Mouse (Mus musculus) heart, embryonic 11.5 days (tissue): ENCODE data around the gene Stx5a. TPM values are rescaled to one million over a fixed set of nuclear protein-coding genes. Genes with fewer than 3 reads are reported as not detected.
"Not testable (repeated sequence)": the region's sequence is repeated elsewhere in the genome, so short reads cannot be mapped to it uniquely, and the experiment has no call there.

Source experiments
- ATAC-seq: fragments of 200-750 bp; cut with Nextera tagmentation; replicated peaks from 2 replicates; pipeline ENCODE4 v1.8.0; 2017; ENCODE audit warnings: moderate library complexity; ENCODE audit not compliant: insufficient number of reproducible peaks, low FRiP score, low TSS enrichment
- H3K27ac ChIP-seq: fragments of 300-500 bp; sonication (generic); 2 replicates; pipeline ENCODE4 v1.5.1; 2014; ENCODE audit warnings: mild to moderate bottlenecking, low read depth, low read length
- H3K27me3 ChIP-seq: fragments of 300-500 bp; sonication (generic); 2 replicates; pipeline ENCODE4 v1.6.1; 2014; ENCODE audit warnings: mild to moderate bottlenecking, low read length, mixed read lengths; ENCODE audit not compliant: control insufficient read depth, insufficient read depth
- H3K36me3 ChIP-seq: fragments of 300-500 bp; sonication (generic); 2 replicates; pipeline ENCODE4 v1.6.1; 2014; ENCODE audit warnings: mild to moderate bottlenecking, low read length, moderate library complexity, mixed read lengths; ENCODE audit not compliant: control insufficient read depth, insufficient read depth
- H3K4me1 ChIP-seq: fragments of 300-500 bp; sonication (generic); 2 replicates; pipeline ENCODE4 v1.6.1; 2014; ENCODE audit warnings: low read length; ENCODE audit not compliant: control insufficient read depth, insufficient read depth
- H3K4me2 ChIP-seq: fragments of 300-500 bp; sonication (generic); 2 replicates; pipeline ENCODE4 v1.6.1; 2014; ENCODE audit warnings: mild to moderate bottlenecking, moderate library complexity
- H3K4me3 ChIP-seq: fragments of 300-500 bp; sonication (generic); 2 replicates; pipeline ENCODE4 v1.5.1; 2014; ENCODE audit warnings: low read depth, low read length
- H3K9ac ChIP-seq: fragments of 300-500 bp; sonication (generic); 2 replicates; pipeline ENCODE4 v1.6.1; 2014; ENCODE audit warnings: mild to moderate bottlenecking, low read depth, low read length, moderate library complexity
- H3K9me3 ChIP-seq: fragments of 300-500 bp; sonication (generic); replicated peaks from 2 replicates; pipeline ENCODE4 v1.6.1; 2016; ENCODE audit warnings: low read length; ENCODE audit not compliant: control insufficient read depth
- WGBS: fragments of 180-500 bp; shearing (Covaris S2); extraction: QIAGEN DNeasy Blood & Tissue Kit; methylation state at CpG from one replicate; pipeline ENCODE4 v1.1.7; 2014; ENCODE audit not compliant: insufficient replicate concordance; 5-methylcytosine and 5-hydroxymethylcytosine counted together
- polyA plus RNA-seq: library from polyadenylated mRNA; unstranded; fragments of >200 nt; fragmentation: Nextera tagmentation; extraction: Ambion mirVana; gene quantifications from 2 replicates; pipeline ENCODE4 v1.2.1, GENCODE M21; 2014

The Stx5a gene
- polyA plus RNA-seq, 1 experiment from 2014 or later, result 85.1 TPM

GRCm38 (mm10) chr19:8728335-8729099 is 12.7 kb upstream of the Stx5a start:
- not testable (repeated sequence) for H3K9ac ChIP-seq, H3K4me1 ChIP-seq, ATAC-seq

GRCm38 (mm10) chr19:8734334-8734733 is 6.9 kb upstream of the Stx5a start:
- Histone ChIP-seq H3K4me3 (no peak overlapping the region), H3K9ac (no peak overlapping the region), H3K27ac (no peak overlapping the region), H3K4me1 (no peaks in the 10 kb centered on the region), H3K27me3 (no peaks in the 10 kb centered on the region), H3K4me2 (no peak overlapping the region), H3K9me3 (no peaks in the 10 kb centered on the region), H3K36me3 (peaks cover 11% of the 10 kb centered on the region)
- ATAC-seq, result no peak
- 56% methylated on average over 3 of the region's 3 CpGs for WGBS

More at GRCm38 (mm10) chr19:8728335-8729099, 12.7 kb upstream of the Stx5a start:
- H3K27ac ChIP-seq, H3K4me3 ChIP-seq, H3K4me2 ChIP-seq, H3K9me3 ChIP-seq, H3K27me3 ChIP-seq: not testable (repeated sequence)
- 43% methylated on average over 3 of the region's 3 CpGs for WGBS
- peaks cover 20% of the 10 kb centered on the region for H3K36me3 ChIP-seq

- no peaks in the 10 kb centered on the region for H3K27me3 ChIP-seq
- H3K9ac ChIP-seq, result peak within 1 kb of the TSS; percentile 70
- no peaks in the 10 kb centered on the region for H3K4me1 ChIP-seq
- 0% methylated on average over 32 of the region's 32 CpGs for WGBS
- H3K27ac ChIP-seq, result peak within 1 kb of the TSS; percentile 5; the same call in 1 of the 2 replicates
- no peaks in the 10 kb centered on the region for H3K9me3 ChIP-seq
- H3K4me2 ChIP-seq, result peak within 1 kb of the TSS; percentile 76
- peak; percentile 84 for ATAC-seq
- peak within 1 kb of the TSS; percentile 79 for H3K4me3 ChIP-seq
- peaks cover 19% of the 10 kb centered on the region for H3K36me3 ChIP-seq
These were observed 5.6 kb upstream of the Stx5a start, which contains the start of gene Wdr74 for GRCm38 (mm10) chr19:8735389-8736159. Gene Wdr74 (plus strand): TSS chr19:8735827.

- Histone ChIP-seq H3K4me3 (peak overlapping the region; percentile 79), H3K4me2 (peak overlapping the region; percentile 76), H3K27ac (no peak overlapping the region), H3K4me1 (0 out of 2 replicates have a peak, but pooled peaks cover 4% of the 10 kb centered on the region), H3K9me3 (no peaks in the 10 kb centered on the region), H3K27me3 (no peaks in the 10 kb centered on the region), H3K9ac (peak overlapping the region; percentile 70), H3K36me3 (peaks cover 19% of the 10 kb centered on the region)
- WGBS, result 2% methylated on average over 11 of the region's 11 CpGs
- ATAC-seq, result peak; percentile 29; the same call in 1 of the 2 replicates
These were observed 5.1 kb upstream of the Stx5a start for GRCm38 (mm10) chr19:8736160-8736467.

GRCm38 (mm10) chr19:8738911-8739310 is 2.3 kb upstream of the Stx5a start:
- Histone ChIP-seq H3K9ac (no peak overlapping the region), H3K36me3 (peaks cover 27% of the 10 kb centered on the region), H3K27me3 (no peaks in the 10 kb centered on the region), H3K4me3 (no peak overlapping the region), H3K4me1 (peaks cover 12% of the 10 kb centered on the region), H3K9me3 (no peaks in the 10 kb centered on the region), H3K27ac (no peak overlapping the region), H3K4me2 (no peak overlapping the region)
- 87% methylated on average over 7 of the region's 7 CpGs for WGBS
- no peak for ATAC-seq

GRCm38 (mm10) chr19:8739646-8740045 is 1.6 kb upstream of the Stx5a start:
- H3K9ac ChIP-seq, result no peak overlapping the region
- H3K36me3 ChIP-seq, result peaks cover 28% of the 10 kb centered on the region
- no peaks in the 10 kb centered on the region for H3K27me3 ChIP-seq
- H3K4me2 ChIP-seq, result no peak overlapping the region
- ATAC-seq, result no peak
- no peak overlapping the region for H3K27ac ChIP-seq
- H3K4me1 ChIP-seq, result peaks cover 12% of the 10 kb centered on the region
- H3K4me3 ChIP-seq, result no peak overlapping the region
- WGBS, result 89% methylated on average over 6 of the region's 6 CpGs
- no peaks in the 10 kb centered on the region for H3K9me3 ChIP-seq

GRCm38 (mm10) chr19:8740603-8741002 is 610 bp upstream of the Stx5a start, which contains the start of gene 1700092M07Rik:
Gene 1700092M07Rik (plus strand): TSS chr19:8740718.
- H3K9me3 ChIP-seq, result no peaks in the 10 kb centered on the region
- H3K4me3 ChIP-seq, result peak within 1 kb of the TSS; percentile 98
- peak within 1 kb of the TSS; percentile 97 for H3K27ac ChIP-seq
- WGBS, result 70% methylated on average over 14 of the region's 14 CpGs
- H3K4me1 ChIP-seq, result peaks cover 12% of the 10 kb centered on the region
- H3K9ac ChIP-seq, result peak within 1 kb of the TSS; percentile 91
- H3K36me3 ChIP-seq, result peaks cover 34% of the 10 kb centered on the region
- ATAC-seq, result no peak
- H3K27me3 ChIP-seq, result no peaks in the 10 kb centered on the region
- H3K4me2 ChIP-seq, result peak within 1 kb of the TSS; percentile 88

- 12% methylated on average over 14 of the region's 14 CpGs for WGBS
- peak overlapping the region; percentile 97; the same call in 1 of the 2 replicates for H3K27ac ChIP-seq
- peak overlapping the region; percentile 98 for H3K4me3 ChIP-seq
- H3K4me2 ChIP-seq, result peak overlapping the region; percentile 88
- peaks cover 40% of the 10 kb centered on the region for H3K36me3 ChIP-seq
- H3K9ac ChIP-seq, result peak overlapping the region; percentile 91
- ATAC-seq, result no peak
- H3K9me3 ChIP-seq, result no peaks in the 10 kb centered on the region
- no peaks in the 10 kb centered on the region for H3K27me3 ChIP-seq
- peaks cover 12% of the 10 kb centered on the region for H3K4me1 ChIP-seq
These were observed 963 bp downstream of the Stx5a start for GRCm38 (mm10) chr19:8742176-8742575.
